Mouse (Mus musculus) spleen, postnatal 0 days (tissue): ENCODE measurements around the gene Cd200. TPM values are rescaled to one million over a fixed set of nuclear protein-coding genes. Genes with fewer than 3 reads are reported as not detected.

Source experiments
- polyA plus RNA-seq: library from polyadenylated mRNA; unstranded; fragments of >200 nt; fragmentation: Nextera tagmentation; extraction: Ambion mirVana; gene quantifications from 2 replicates; pipeline ENCODE4 v1.2.1, GENCODE M21; 2015

Gene Cd200
- polyA plus RNA-seq: 69.9 and 79.3 TPM in 2 replicates

DNA sequence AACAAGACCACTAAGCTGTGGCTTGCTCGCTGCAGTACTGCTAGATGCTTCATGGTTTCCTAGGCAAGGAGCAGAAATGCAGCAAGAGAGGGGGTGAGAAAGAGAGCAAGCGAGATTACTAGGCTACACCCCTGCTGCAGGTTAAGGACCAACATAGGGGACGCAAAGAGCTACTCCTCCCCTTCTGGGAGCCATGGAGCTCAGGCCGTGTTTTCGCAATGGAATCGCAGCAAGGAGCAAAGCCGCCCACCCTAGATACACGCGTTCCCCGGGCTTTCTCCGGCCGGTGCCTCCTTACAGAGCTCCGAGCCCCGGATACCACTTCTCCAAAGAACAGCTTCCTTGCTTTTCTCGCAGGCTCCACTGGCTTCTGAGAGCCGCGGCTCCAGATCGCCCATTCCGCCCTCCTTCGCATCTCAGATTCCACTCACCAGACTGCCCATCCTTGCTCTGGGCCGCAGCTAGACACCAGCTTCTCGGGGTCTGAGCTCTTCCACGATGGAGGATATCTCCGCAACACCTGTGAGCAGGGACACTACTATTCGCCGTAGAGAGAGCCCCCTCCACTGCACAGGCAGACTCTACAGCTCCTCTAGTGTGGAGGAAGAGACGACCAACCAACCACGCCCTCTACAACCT is at the start of gene Cd200:
Cd200 (minus strand) TSS at position 629 of the 639 bp plus-strand sequence.

Other genes with a start within 250 kb of the Cd200 start
- gene Btla, start 184.7 kb downstream of the Cd200 start, polyA plus RNA-seq: 1.9 and 2.4 TPM in 2 replicates
- not detected in 2 replicates for gene Gm609, start 83.9 kb upstream of the Cd200 start, polyA plus RNA-seq
- not detected in 2 replicates for gene Gm17783, start 123.0 kb upstream of the Cd200 start, polyA plus RNA-seq
- not detected in 2 replicates for gene Slc9c1, start 126.3 kb upstream of the Cd200 start, polyA plus RNA-seq
- 3.7 and 5.3 TPM in 2 replicates for gene Gcsam, start 201.3 kb upstream of the Cd200 start, polyA plus RNA-seq
- gene BC016579, start 245.0 kb upstream of the Cd200 start, polyA plus RNA-seq: 0.30 and 0.36 TPM in 2 replicates